Mouse (Mus musculus): ENCODE data around the gene Pttg1. TPM values are rescaled to one million over a fixed set of nuclear protein-coding genes. Genes with fewer than 3 reads are reported as not detected.
A peak's percentile ranks its signal among the peaks of the same experiment; 100 is the strongest.

Gene Pttg1
- total and polyA plus RNA-seq, 3 experiments = 153 to 276 (median 258) TPM

GRCm38 (mm10) chr11:43388122-43389097, 37.6 kb downstream of the Pttg1 start (continued):
- no peak for TF ChIP-seq GABPA (IDR thresholded peaks at IDR 0.05; ENCODE audit: insufficient replicate concordance, low read depth, low read length)
- TF ChIP-seq CHD1 (IDR thresholded peaks at IDR 0.05; ENCODE audit: low read depth, low read length) = peak; percentile 83; the same call in 1 of the 2 replicates
- TF ChIP-seq SIN3A (IDR thresholded peaks at IDR 0.05; ENCODE audit: low read length) = peak; percentile 60; the same call in 1 of the 2 replicates
- peak; percentile 96 for TF ChIP-seq ETS1 (conservative IDR thresholded peaks at IDR 0.05; ENCODE audit: low read depth, low read length)
- TF ChIP-seq MXI1 (IDR thresholded peaks at IDR 0.05; ENCODE audit: low read depth, low read length) = peak; percentile 78
- TF ChIP-seq TCF12 (IDR thresholded peaks at IDR 0.05; ENCODE audit: low read depth, low read length) = peak; percentile 50; the same call in 1 of the 2 replicates
- peak; percentile 85 for TF ChIP-seq MAX (IDR thresholded peaks at IDR 0.05; ENCODE audit: low read length)
- peak; percentile 25; the same call in 1 of the 2 replicates for TF ChIP-seq EP300 (IDR thresholded peaks at IDR 0.05; ENCODE audit: low read length)
- no peak; the same call in 1 of the 2 replicates for TF ChIP-seq JUN (IDR thresholded peaks at IDR 0.05; ENCODE audit: insufficient read depth, low read depth, low read length)
- 0 out of 2 replicates have a peak, but pooled peaks have one; percentile 1 for TF ChIP-seq SMC3 (IDR thresholded peaks at IDR 0.05; ENCODE audit: low read depth, low read length)

- Histone ChIP-seq H3K27me3 (replicated peaks) (no peaks in the 10 kb centered on the region), H3K4me1 (ENCODE audit: control insufficient read depth in 1 of 2, insufficient read depth in 2 of 2) (peaks cover 19 to 34% of the 10 kb centered on the region in 2 experiments), H3K9me3 (replicated peaks; ENCODE audit: low read length) (peaks cover 4% of the 10 kb centered on the region), H3K36me3 (replicated peaks in 1 of 2; ENCODE audit: control insufficient read depth in 1 of 2, insufficient read depth in 1 of 2, low read length in 1 of 2) (no peaks in the 10 kb centered on the region), H3K79me2 (replicated peaks; ENCODE audit: control insufficient read depth, extremely low read depth, insufficient read depth, poor library complexity, severe bottlenecking) (peaks cover 23% of the 10 kb centered on the region), H3K4me2 (ENCODE audit: insufficient read depth, low read depth, poor library complexity, severe bottlenecking) (peak overlapping the region; percentile 89), H3K9ac (ENCODE audit: insufficient read depth, low read depth) (peak overlapping the region; percentile 57), H3K27ac (ENCODE audit: insufficient read depth, low read depth) (peak overlapping the region; percentile 99), H3K4me3 (replicated peaks in 1 of 3; ENCODE audit: low read depth in 2 of 3, low read length in 2 of 3, poor library complexity in 1 of 3) (peak overlapping the region; percentile 28 to 50 (median 45))
- DNase-seq (ENCODE audit: extremely low read depth) = peak; percentile 62
- TF ChIP-seq MAZ (IDR thresholded peaks at IDR 0.05; ENCODE audit: low read depth, low read length) = 0 out of 2 replicates have a peak, but pooled peaks have one; percentile 52
- 0 out of 2 replicates have a peak, but pooled peaks have one; percentile 13 for TF ChIP-seq KAT2A (IDR thresholded peaks at IDR 0.05; ENCODE audit: insufficient replicate concordance, low read length)
- TF ChIP-seq SMC3 (IDR thresholded peaks at IDR 0.05; ENCODE audit: low read depth, low read length) = no peak
- TF ChIP-seq ELF1 (IDR thresholded peaks at IDR 0.05; ENCODE audit: low read depth, low read length) = no peak
- TF ChIP-seq EP300 (IDR thresholded peaks at IDR 0.05; ENCODE audit: low read length) = peak; percentile 63
- TF ChIP-seq MAX (IDR thresholded peaks at IDR 0.05; ENCODE audit: low read length) = peak; percentile 90
- TF ChIP-seq ZMIZ1 (IDR thresholded peaks at IDR 0.05; ENCODE audit: low read depth, low read length) = no peak
- peak; percentile 72 for TF ChIP-seq ETS1 (conservative IDR thresholded peaks at IDR 0.05; ENCODE audit: low read depth, low read length)
- TF ChIP-seq BHLHE40 (IDR thresholded peaks at IDR 0.05; ENCODE audit: low read depth, low read length) = peak; percentile 93
- TF ChIP-seq ZKSCAN1 (IDR thresholded peaks at IDR 0.05; ENCODE audit: borderline replicate concordance, low read depth, low read length) = no peak
- no peak for TF ChIP-seq ZNF384 (IDR thresholded peaks at IDR 0.05; ENCODE audit: low read depth, low read length)
- no peak for TF ChIP-seq CTCF (conservative IDR thresholded peaks at IDR 0.05 in 1 of 2, IDR thresholded peaks at IDR 0.05 in 1 of 2; ENCODE audit: low read depth in 2 of 2, low read length in 2 of 2)
- TF ChIP-seq CHD1 (IDR thresholded peaks at IDR 0.05; ENCODE audit: low read depth, low read length) = peak; percentile 35; the same call in 1 of the 2 replicates
- TF ChIP-seq RAD21 (IDR thresholded peaks at IDR 0.05; ENCODE audit: low read depth, low read length) = no peak; the same call in 1 of the 2 replicates
- peak; percentile 71 for TF ChIP-seq IRF4 (IDR thresholded peaks at IDR 0.05; ENCODE audit: low read depth, low read length)
- peak; percentile 44 for TF ChIP-seq NELFE (IDR thresholded peaks at IDR 0.05; ENCODE audit: low read depth, low read length)
- peak; percentile 84 for TF ChIP-seq MYC (IDR thresholded peaks at IDR 0.05; ENCODE audit: low read depth, low read length)
- peak; percentile 28 for TF ChIP-seq POLR2A (IDR thresholded peaks at IDR 0.05; ENCODE audit: low read depth, low read length)
- TF ChIP-seq UBTF (IDR thresholded peaks at IDR 0.05; ENCODE audit: low read depth, low read length) = no peak; the same call in 1 of the 2 replicates
- TF ChIP-seq SIN3A (IDR thresholded peaks at IDR 0.05; ENCODE audit: low read length) = peak; percentile 80
- no peak for TF ChIP-seq E2F4 (IDR thresholded peaks at IDR 0.05; ENCODE audit: insufficient replicate concordance, low read depth, low read length)
- TF ChIP-seq MXI1 (IDR thresholded peaks at IDR 0.05; ENCODE audit: low read depth, low read length) = no peak
- TF ChIP-seq CHD2 (IDR thresholded peaks at IDR 0.05; ENCODE audit: low read length) = peak; percentile 67
- TF ChIP-seq TBP (conservative IDR thresholded peaks at IDR 0.05; ENCODE audit: low read depth, low read length) = no peak
- TF ChIP-seq TCF12 (IDR thresholded peaks at IDR 0.05; ENCODE audit: low read depth, low read length) = peak; percentile 41; the same call in 1 of the 2 replicates
- no peak for TF ChIP-seq POLR2AphosphoS2 (IDR thresholded peaks at IDR 0.05; ENCODE audit: low read depth, low read length)
- in situ Hi-C loops (cut with MboI; ENCODE audit: low pct_ligation_motif_present, low pct_unique_long_range_greater_than_20kb, low sequenced_read_pairs) = no loop called here
- dilution Hi-C loops (cut with MboI; ENCODE audit: extremely low pct_ligation_motif_present, extremely low pct_unique_long_range_greater_than_20kb, low sequenced_read_pairs) = no loop called here
Measured at GRCm38 (mm10) chr11:43387004-43387880, 38.8 kb downstream of the Pttg1 start.
